Mouse (Mus musculus): ENCODE measurements around the gene Gpd1l. TPM values are rescaled to one million over a fixed set of nuclear protein-coding genes. Genes with fewer than 3 reads are reported as not detected.
A peak's percentile ranks its signal among the peaks of the same experiment; 100 is the strongest.

The Gpd1l gene
- polyA plus RNA-seq, 1 experiment from 2014 or later, result 15.7 TPM

- no peaks in the 10 kb centered on the region for H3K36me3 ChIP-seq (ENCODE audit: control insufficient read depth, insufficient read depth, low read length)
Observed at GRCm38 (mm10) chr9:114960043-114960789, 26.4 kb upstream of the Gpd1l start.

DNA sequence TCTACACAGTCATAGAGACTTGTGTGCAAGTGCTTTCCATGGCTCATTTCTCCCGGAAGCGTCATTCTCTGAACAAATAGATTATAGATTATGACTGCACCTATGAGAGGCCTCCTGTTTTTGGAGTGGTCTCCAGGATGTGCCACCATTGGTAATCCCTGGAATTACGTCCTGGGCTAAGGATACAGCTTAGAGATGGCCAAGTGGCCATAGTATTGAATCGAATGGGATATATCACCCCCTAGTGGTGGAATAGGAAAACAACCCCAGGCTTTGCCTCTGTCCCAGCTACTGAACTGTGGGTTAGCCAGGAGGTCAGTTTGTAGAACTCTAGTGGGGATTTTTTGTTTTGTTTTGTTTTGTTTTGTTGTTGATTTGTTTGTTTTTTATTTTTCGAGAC is 23.2 kb upstream of the Gpd1l start:
- Histone ChIP-seq H3K9ac (replicated peaks; ENCODE audit: low read length) (no peak overlapping the region), H3K27ac (replicated peaks; ENCODE audit: low read depth, low read length) (no peak overlapping the region), H3K27me3 (ENCODE audit: control insufficient read depth, insufficient read depth, low read length) (no peaks in the 10 kb centered on the region), H3K4me1 (ENCODE audit: control insufficient read depth, insufficient read depth, low read length) (no peaks in the 10 kb centered on the region), H3K9me3 (ENCODE audit: control insufficient read depth, low read length) (no peaks in the 10 kb centered on the region), H3K4me3 (replicated peaks; ENCODE audit: low read depth, low read length) (no peak overlapping the region), H3K4me2 (ENCODE audit: low read length) (no peak overlapping the region), H3K36me3 (ENCODE audit: control insufficient read depth, insufficient read depth, low read length) (no peaks in the 10 kb centered on the region)
- ATAC-seq (ENCODE audit: low FRiP score, low TSS enrichment), result no peak
- WGBS, result 43% methylated on average over 5 of the region's 5 CpGs
- DNase-seq, result peak; percentile 76

More at GRCm38 (mm10) chr9:114960043-114960789, 26.4 kb upstream of the Gpd1l start:
- H3K9me3 ChIP-seq (ENCODE audit: control insufficient read depth, low read length), result no peaks in the 10 kb centered on the region
- no peaks in the 10 kb centered on the region for H3K27me3 ChIP-seq (ENCODE audit: control insufficient read depth, insufficient read depth, low read length)
- H3K4me1 ChIP-seq (ENCODE audit: control insufficient read depth, insufficient read depth, low read length), result no peaks in the 10 kb centered on the region
- DNase-seq (no peak), ATAC-seq (ENCODE audit: low FRiP score, low TSS enrichment) (no peak)
- no peak overlapping the region for H3K27ac ChIP-seq (replicated peaks; ENCODE audit: low read depth, low read length)
- no peak overlapping the region for H3K9ac ChIP-seq (replicated peaks; ENCODE audit: low read length)
- no peak overlapping the region for H3K4me3 ChIP-seq (replicated peaks; ENCODE audit: low read depth, low read length)
- 86% methylated on average over 4 of the region's 4 CpGs for WGBS
- H3K4me2 ChIP-seq (ENCODE audit: low read length), result no peak overlapping the region

DNA sequence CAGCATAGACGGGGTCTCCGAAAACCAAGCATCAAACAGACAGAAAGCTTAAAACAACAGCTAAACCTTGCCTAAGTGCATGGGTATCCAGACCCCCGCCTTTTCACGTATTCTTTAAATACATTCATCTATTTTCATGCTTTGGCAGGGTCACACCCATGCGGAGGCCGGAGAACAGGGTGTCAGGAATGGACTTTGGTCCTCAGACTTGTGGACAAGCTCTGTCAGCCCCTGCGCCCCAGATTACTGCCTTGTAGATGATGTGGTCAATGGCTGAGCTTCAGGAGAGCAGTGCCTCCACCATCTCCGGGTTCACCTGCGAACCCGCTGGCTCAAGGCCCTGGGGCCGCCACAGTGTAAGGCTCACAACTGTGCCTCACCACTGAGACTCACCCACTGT is 21.6 kb upstream of the Gpd1l start:
- WGBS, result 95% methylated on average over 11 of the region's 11 CpGs
- no peaks in the 10 kb centered on the region for H3K4me1 ChIP-seq (ENCODE audit: control insufficient read depth, insufficient read depth, low read length)
- DNase-seq (no peak), ATAC-seq (ENCODE audit: low FRiP score, low TSS enrichment) (no peak)
- H3K9me3 ChIP-seq (ENCODE audit: control insufficient read depth, low read length), result no peaks in the 10 kb centered on the region
- H3K9ac ChIP-seq (replicated peaks; ENCODE audit: low read length), result no peak overlapping the region
- H3K4me2 ChIP-seq (ENCODE audit: low read length), result no peak overlapping the region
- H3K27ac ChIP-seq (replicated peaks; ENCODE audit: low read depth, low read length), result no peak overlapping the region
- H3K27me3 ChIP-seq (ENCODE audit: control insufficient read depth, insufficient read depth, low read length), result no peaks in the 10 kb centered on the region
- H3K4me3 ChIP-seq (replicated peaks; ENCODE audit: low read depth, low read length), result no peak overlapping the region
- H3K36me3 ChIP-seq (ENCODE audit: control insufficient read depth, insufficient read depth, low read length), result no peaks in the 10 kb centered on the region

DNA sequence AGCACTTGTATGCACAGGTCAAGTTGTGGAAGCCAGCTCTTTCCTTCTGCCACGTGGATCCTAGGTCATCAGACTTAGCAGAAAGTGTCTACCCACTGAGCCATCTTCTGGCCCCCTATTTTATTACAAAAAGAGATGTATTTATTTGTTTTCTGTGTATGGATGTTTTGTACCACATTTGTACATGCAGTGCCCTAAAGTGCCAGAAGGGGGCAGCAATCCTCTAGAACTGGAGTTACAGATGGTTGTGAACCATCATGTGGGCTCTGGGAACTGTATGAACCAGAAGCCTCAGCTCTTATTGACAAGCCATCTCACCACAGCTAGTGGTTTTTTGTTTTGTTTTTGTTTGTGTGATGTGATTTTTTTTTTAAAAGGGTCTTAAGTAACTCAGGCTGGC is 19.1 kb upstream of the Gpd1l start:
- Histone ChIP-seq H3K36me3 (ENCODE audit: control insufficient read depth, insufficient read depth, low read length) (no peaks in the 10 kb centered on the region), H3K4me1 (ENCODE audit: control insufficient read depth, insufficient read depth, low read length) (no peaks in the 10 kb centered on the region), H3K27ac (replicated peaks; ENCODE audit: low read depth, low read length) (no peak overlapping the region), H3K9ac (replicated peaks; ENCODE audit: low read length) (no peak overlapping the region), H3K27me3 (ENCODE audit: control insufficient read depth, insufficient read depth, low read length) (no peaks in the 10 kb centered on the region), H3K4me3 (replicated peaks; ENCODE audit: low read depth, low read length) (no peak overlapping the region), H3K4me2 (ENCODE audit: low read length) (no peak overlapping the region), H3K9me3 (ENCODE audit: control insufficient read depth, low read length) (no peaks in the 10 kb centered on the region)
- 39% methylated on average over 1 of the region's 1 CpGs for WGBS
- ATAC-seq (ENCODE audit: low FRiP score, low TSS enrichment) (no peak), DNase-seq (no peak)

DNA sequence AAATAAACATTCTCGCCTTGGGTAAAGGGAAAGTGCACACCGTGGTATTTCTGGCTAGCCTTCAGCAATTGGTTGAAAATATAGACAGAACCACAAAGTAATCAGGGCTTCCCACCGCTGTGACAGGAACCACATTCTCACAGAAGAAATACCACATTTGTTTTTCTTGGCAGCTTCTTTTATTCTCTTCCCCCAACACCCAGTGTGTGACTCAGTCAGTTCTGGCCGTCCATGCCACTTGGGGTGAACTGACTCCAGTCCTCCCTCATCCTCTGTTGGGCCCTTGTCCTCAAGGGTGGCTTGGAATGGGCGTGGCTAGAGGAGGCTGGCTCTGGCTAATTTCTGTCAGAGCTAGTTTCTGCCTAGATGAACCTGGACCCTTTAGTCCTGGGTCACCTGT is 14.6 kb upstream of the Gpd1l start:
- WGBS, result 70% methylated on average over 5 of the region's 5 CpGs
- H3K27me3 ChIP-seq (ENCODE audit: control insufficient read depth, insufficient read depth, low read length), result no peaks in the 10 kb centered on the region

DNA sequence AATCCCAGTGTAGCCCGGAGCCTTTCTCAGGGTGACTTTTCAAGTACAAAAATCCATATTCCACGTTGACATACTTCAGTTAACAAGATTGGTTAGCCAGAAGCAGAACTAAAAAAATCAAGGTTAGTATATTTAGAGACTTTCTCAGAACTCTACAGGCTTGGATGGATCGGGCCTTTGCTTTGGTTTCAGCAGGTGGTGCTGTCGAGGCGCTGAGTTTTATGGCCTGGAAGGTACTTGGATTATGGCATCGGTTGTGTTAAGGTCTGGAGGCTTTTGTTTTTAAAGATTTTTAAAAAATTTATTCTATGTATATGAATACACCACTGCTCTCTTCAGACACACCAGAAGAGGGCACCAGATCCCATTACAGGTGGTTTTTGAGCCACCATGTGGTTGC is 11.8 kb upstream of the Gpd1l start:
- no peak for ATAC-seq (ENCODE audit: low FRiP score, low TSS enrichment)
- 88% methylated on average over 6 of the region's 6 CpGs for WGBS

More for the DNA sequence above, 14.6 kb upstream of the Gpd1l start:
- Histone ChIP-seq H3K27ac (replicated peaks; ENCODE audit: low read depth, low read length) (no peak overlapping the region), H3K9ac (replicated peaks; ENCODE audit: low read length) (no peak overlapping the region), H3K9me3 (ENCODE audit: control insufficient read depth, low read length) (no peaks in the 10 kb centered on the region), H3K4me2 (ENCODE audit: low read length) (no peak overlapping the region), H3K36me3 (ENCODE audit: control insufficient read depth, insufficient read depth, low read length) (no peaks in the 10 kb centered on the region), H3K4me3 (replicated peaks; ENCODE audit: low read depth, low read length) (no peak overlapping the region), H3K4me1 (ENCODE audit: control insufficient read depth, insufficient read depth, low read length) (no peaks in the 10 kb centered on the region)
- no peak for ATAC-seq (ENCODE audit: low FRiP score, low TSS enrichment)
- no peak for DNase-seq

GRCm38 (mm10) chr9:114944642-114945041 is 10.9 kb upstream of the Gpd1l start:
- no peaks in the 10 kb centered on the region for H3K36me3 ChIP-seq (ENCODE audit: control insufficient read depth, insufficient read depth, low read length)
- H3K4me2 ChIP-seq (ENCODE audit: low read length), result no peak overlapping the region
- ATAC-seq (ENCODE audit: low FRiP score, low TSS enrichment) (no peak), DNase-seq (no peak)
- no peaks in the 10 kb centered on the region for H3K4me1 ChIP-seq (ENCODE audit: control insufficient read depth, insufficient read depth, low read length)
- H3K27me3 ChIP-seq (ENCODE audit: control insufficient read depth, insufficient read depth, low read length), result no peaks in the 10 kb centered on the region
- H3K4me3 ChIP-seq (replicated peaks; ENCODE audit: low read depth, low read length), result no peak overlapping the region
- no peak overlapping the region for H3K27ac ChIP-seq (replicated peaks; ENCODE audit: low read depth, low read length)
- H3K9me3 ChIP-seq (ENCODE audit: control insufficient read depth, low read length), result no peaks in the 10 kb centered on the region
- WGBS, result 86% methylated on average over 3 of the region's 3 CpGs
- H3K9ac ChIP-seq (replicated peaks; ENCODE audit: low read length), result no peak overlapping the region

More for the DNA sequence above, 11.8 kb upstream of the Gpd1l start:
- Histone ChIP-seq H3K9me3 (ENCODE audit: control insufficient read depth, low read length) (no peaks in the 10 kb centered on the region), H3K27ac (replicated peaks; ENCODE audit: low read depth, low read length) (no peak overlapping the region), H3K27me3 (ENCODE audit: control insufficient read depth, insufficient read depth, low read length) (no peaks in the 10 kb centered on the region), H3K4me3 (replicated peaks; ENCODE audit: low read depth, low read length) (no peak overlapping the region), H3K9ac (replicated peaks; ENCODE audit: low read length) (no peak overlapping the region), H3K4me2 (ENCODE audit: low read length) (no peak overlapping the region), H3K36me3 (ENCODE audit: control insufficient read depth, insufficient read depth, low read length) (no peaks in the 10 kb centered on the region), H3K4me1 (ENCODE audit: control insufficient read depth, insufficient read depth, low read length) (no peaks in the 10 kb centered on the region)
- DNase-seq, result no peak

GRCm38 (mm10) chr9:114936687-114937086 is 2.9 kb upstream of the Gpd1l start:
- no peak for DNase-seq
- no peak overlapping the region for H3K9ac ChIP-seq (replicated peaks; ENCODE audit: low read length)
- H3K9me3 ChIP-seq (ENCODE audit: control insufficient read depth, low read length), result no peaks in the 10 kb centered on the region
- H3K27me3 ChIP-seq (ENCODE audit: control insufficient read depth, insufficient read depth, low read length), result no peaks in the 10 kb centered on the region
- 76% methylated on average over 2 of the region's 2 CpGs for WGBS
- no peaks in the 10 kb centered on the region for H3K36me3 ChIP-seq (ENCODE audit: control insufficient read depth, insufficient read depth, low read length)
- peaks cover 9% of the 10 kb centered on the region; the same call in 1 of the 2 replicates for H3K4me1 ChIP-seq (ENCODE audit: control insufficient read depth, insufficient read depth, low read length)
- no peak overlapping the region for H3K4me3 ChIP-seq (replicated peaks; ENCODE audit: low read depth, low read length)
- H3K4me2 ChIP-seq (ENCODE audit: low read length), result no peak overlapping the region
- no peak overlapping the region for H3K27ac ChIP-seq (replicated peaks; ENCODE audit: low read depth, low read length)
- ATAC-seq (ENCODE audit: low FRiP score, low TSS enrichment), result no peak

GRCm38 (mm10) chr9:114935321-114935720 is 1.5 kb upstream of the Gpd1l start:
- WGBS, result 79% methylated on average over 4 of the region's 4 CpGs
- no peak for ATAC-seq (ENCODE audit: low FRiP score, low TSS enrichment)

More at GRCm38 (mm10) chr9:114935321-114935720, 1.5 kb upstream of the Gpd1l start:
- H3K27me3 ChIP-seq (ENCODE audit: control insufficient read depth, insufficient read depth, low read length), result no peaks in the 10 kb centered on the region
- no peak overlapping the region for H3K27ac ChIP-seq (replicated peaks; ENCODE audit: low read depth, low read length)
- no peak overlapping the region for H3K4me3 ChIP-seq (replicated peaks; ENCODE audit: low read depth, low read length)
- H3K36me3 ChIP-seq (ENCODE audit: control insufficient read depth, insufficient read depth, low read length), result no peaks in the 10 kb centered on the region
- no peaks in the 10 kb centered on the region for H3K9me3 ChIP-seq (ENCODE audit: control insufficient read depth, low read length)
- no peak overlapping the region for H3K4me2 ChIP-seq (ENCODE audit: low read length)
- peaks cover 9% of the 10 kb centered on the region; the same call in 1 of the 2 replicates for H3K4me1 ChIP-seq (ENCODE audit: control insufficient read depth, insufficient read depth, low read length)
- no peak overlapping the region for H3K9ac ChIP-seq (replicated peaks; ENCODE audit: low read length)
- DNase-seq, result no peak
